Mouse (Mus musculus) ovary, postnatal 14 days (tissue): Measurements from ENCODE around the gene Hist3h2ba.

Experiments
- DNase-seq: peaks from one replicate; pipeline ENCODE4 v3.0.0; 2022; ENCODE audit warnings: low spot score

Gene Hist3h2ba

DNA sequence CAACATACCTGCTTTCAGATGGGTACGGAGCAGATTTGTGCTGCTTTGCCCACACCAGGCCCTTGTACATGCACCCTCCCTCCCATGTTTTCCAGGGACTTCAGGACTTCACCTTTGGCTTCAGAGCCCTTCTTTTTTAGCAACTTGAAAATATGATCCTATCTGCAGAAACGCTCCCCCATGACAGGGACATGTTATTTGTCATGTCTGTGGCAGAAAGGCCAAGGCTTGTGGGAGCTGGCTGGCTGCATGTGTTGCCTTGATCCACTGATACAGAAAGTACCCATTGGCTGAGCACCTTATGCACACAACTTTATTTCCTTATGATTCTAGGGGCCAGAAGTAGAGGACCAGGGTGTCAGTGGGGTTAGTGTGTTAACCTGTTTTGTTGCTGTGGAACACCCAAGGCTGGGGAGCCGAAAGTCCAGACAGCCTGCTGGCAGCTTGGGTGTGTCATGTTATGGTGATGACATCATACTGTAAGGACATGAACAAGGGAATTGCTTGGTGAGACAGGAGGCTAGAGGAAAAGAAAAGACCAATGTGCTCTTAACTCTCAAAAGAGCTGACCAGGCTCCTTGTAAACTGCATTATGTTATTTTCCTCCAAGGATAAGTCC, 36.7 kb downstream of the Hist3h2ba start:
- DNase-seq, result no peak

DNA sequence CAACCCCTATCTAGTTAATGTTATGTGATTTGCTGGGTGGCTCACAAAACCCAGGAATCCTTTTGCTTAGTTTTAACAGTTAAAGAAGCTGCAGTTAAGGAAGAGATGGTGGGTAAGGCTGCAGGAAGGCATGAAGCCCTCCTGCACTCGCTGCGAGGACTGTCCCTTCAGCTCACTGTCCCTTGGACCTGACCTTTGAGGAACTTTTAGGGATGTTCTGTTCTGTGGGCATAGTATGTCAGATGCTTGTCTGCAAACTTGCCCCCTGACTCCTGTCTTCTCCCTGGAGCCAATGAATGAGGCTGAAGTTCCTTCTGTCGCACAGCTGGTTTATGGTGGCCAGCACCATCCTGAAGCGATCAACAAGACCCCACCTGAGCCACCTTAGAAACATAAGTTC, 40.4 kb downstream of the Hist3h2ba start:
- no peak for DNase-seq

GRCm38 (mm10) chr11:58990141-58990540, 41.4 kb downstream of the Hist3h2ba start:
- no peak for DNase-seq

DNA sequence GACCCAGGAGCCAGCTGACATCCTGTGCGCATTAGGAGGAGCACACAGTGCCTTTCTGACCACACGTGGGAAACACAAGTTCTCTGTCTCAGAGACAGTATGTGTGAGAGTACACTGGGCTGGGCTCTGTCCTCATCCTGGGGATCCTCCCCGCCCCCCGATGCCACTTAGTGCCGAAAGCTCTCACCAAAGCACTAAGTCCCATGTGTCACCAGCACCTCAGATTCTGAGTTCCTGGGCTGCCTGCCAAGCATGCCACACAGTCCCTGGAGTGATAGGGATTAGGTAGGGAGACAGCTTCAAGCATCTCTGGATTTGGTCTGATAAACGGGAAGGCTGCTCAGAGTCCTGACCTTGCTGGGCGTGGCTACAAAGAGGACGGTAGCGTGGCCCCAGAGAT, 42.1 kb downstream of the Hist3h2ba start:
- no peak for DNase-seq

DNA sequence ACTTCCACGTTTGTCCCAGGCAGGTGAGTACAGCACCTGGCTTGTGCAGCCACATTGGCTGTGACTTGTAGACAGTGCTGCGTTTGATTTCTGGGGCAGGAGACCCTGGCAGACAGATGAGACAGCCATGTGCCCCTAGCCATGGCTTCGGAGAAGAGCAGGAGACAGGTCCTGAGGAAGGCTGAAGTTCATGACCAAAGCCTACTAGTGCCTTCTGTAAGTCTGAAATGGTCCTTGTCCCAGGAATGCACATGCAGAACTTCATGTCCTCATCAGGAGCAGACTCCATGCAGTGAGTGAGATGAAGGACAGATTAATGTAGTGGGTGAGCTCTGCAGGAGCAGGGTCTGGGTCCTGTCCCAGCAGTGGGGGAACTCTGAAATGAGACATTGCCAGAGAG, 43.2 kb downstream of the Hist3h2ba start:
- no peak for DNase-seq

DNA sequence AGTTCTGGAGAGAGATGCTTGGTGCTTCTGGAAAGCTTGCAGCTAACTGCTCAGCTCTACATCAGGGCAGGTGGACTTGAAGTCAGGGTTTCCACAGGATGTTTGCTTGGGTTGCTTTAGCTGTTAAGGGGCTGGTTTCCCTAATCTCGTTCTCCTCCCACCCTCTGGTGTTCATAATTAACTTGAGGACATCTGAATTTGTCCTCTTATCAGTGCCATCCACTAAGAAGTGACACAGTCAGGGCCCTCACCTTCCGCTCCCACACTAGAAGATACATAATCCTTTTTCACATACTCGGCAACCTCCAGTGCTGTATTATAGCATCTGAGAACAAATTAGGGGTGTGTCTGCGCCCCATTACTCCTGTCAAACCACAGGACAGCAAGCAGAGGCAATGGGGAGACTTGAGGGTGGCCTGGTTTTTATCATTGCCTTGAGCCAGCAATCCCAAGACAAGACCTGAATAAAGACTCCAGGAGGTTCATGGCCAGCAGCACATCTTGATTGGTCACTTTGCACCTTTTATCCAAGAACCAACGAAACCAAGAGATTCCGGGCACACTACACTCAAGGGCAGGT, 44.5 kb downstream of the Hist3h2ba start:
- DNase-seq, result no peak

- DNase-seq, result no peak
Measured at GRCm38 (mm10) chr11:58994337-58994826, 45.7 kb downstream of the Hist3h2ba start.

DNA sequence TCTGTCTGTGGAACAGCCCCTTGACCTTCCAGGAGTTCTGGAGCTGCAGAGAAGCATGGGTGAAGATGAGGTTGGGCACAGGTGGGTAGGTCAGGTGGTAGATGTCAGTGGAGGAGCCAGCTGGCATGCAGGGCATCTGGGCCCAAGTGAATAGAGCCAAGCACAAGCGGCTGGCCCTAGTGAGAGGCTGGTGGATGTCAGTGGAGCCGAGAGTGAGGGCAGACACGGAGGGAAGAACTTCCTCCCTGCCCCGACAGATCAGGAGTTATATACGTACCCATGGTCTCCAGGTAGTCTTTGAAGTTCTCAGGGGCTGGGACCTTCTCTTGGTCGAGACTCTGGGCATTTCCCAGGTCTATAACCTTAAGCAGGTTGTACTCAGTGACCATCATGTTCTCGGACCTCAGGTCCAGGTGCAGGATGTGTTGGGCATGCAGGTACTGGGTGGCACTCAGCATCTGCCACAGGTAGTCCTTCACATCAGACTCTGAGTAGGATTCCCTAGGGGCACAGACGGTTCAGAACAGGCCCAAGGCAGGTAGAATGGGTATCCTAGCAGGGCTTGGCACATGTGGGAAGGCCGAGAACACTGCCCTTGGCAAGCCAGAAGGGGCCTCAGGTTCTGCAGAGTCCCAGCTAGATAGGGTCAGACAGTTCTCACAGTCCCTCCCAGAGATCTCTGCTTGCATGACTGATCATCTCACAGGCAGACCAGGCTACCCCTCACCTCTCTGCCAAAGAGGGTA, 46.5 kb downstream of the Hist3h2ba start:
- DNase-seq, result no peak

- no peak for DNase-seq
Measured at GRCm38 (mm10) chr11:58995807-58996370, 47.2 kb downstream of the Hist3h2ba start.

DNA sequence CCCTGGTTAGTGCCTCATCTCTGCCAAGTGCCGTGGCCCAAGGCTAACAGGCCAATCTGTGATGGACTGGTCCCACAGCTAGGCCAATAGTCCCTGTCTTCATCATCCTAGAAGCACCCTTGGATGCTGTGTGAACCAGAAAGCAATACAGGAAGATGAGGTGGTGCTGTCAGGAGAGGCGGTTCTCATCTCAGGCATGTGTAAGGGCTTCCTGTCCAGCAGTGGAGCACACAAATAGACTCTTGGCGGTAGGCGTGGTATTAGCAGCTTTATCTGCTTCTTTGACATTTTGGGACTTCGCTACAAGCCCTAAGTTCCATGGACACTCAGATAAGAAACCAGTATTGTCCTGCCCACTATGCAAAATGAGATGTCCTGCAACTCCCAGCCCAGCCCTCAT, 48.8 kb downstream of the Hist3h2ba start:
- no peak for DNase-seq
